Mouse (Mus musculus): ENCODE measurements around the gene Kcnq1. TPM values are rescaled to one million over a fixed set of nuclear protein-coding genes. Genes with fewer than 3 reads are reported as not detected.

Kcnq1 gene
- polyA plus RNA-seq, 1 experiment = 1.2 TPM

GRCm38 (mm10) chr7:143105258-143105897 is 784 bp upstream of the Kcnq1 start:
- WGBS = 65% methylated on average over 11 of the region's 11 CpGs
- TF ChIP-seq CTCF (IDR thresholded peaks at IDR 0.05; ENCODE audit: extremely low read depth, insufficient read depth, insufficient read length, insufficient replicate concordance) = no peak
- no peak for TF ChIP-seq POLR2A (IDR thresholded peaks at IDR 0.05; ENCODE audit: low read depth, low read length)
- no peak overlapping the region for H3K27ac ChIP-seq (ENCODE audit: insufficient read depth, low read length)
- H3K4me1 ChIP-seq (ENCODE audit: control insufficient read depth, insufficient read depth, insufficient read length) = peaks cover 6% of the 10 kb centered on the region; the same call in 1 of the 2 replicates
- DNase-seq (ENCODE audit: low read depth in 1 of 2, low spot score in 2 of 2) = no peak
- no peak overlapping the region for H3K4me3 ChIP-seq (ENCODE audit: extremely low read depth, insufficient read depth, insufficient read length)
- H3K36me3 ChIP-seq (ENCODE audit: control insufficient read depth, insufficient read depth, low read length) = no peaks in the 10 kb centered on the region
- peaks cover 7% of the 10 kb centered on the region for H3K27me3 ChIP-seq (ENCODE audit: control insufficient read depth, insufficient read depth, low read length)

GRCm38 (mm10) chr7:143106672-143107465 is 707 bp downstream of the Kcnq1 start:
- peaks cover 6% of the 10 kb centered on the region; the same call in 1 of the 2 replicates for H3K4me1 ChIP-seq (ENCODE audit: control insufficient read depth, insufficient read depth, insufficient read length)
- no peak for DNase-seq (ENCODE audit: low read depth in 1 of 2, low spot score in 2 of 2)
- WGBS = 8% methylated on average over 51 of the region's 57 CpGs
- no peaks in the 10 kb centered on the region for H3K36me3 ChIP-seq (ENCODE audit: control insufficient read depth, insufficient read depth, low read length)
- peaks cover 7% of the 10 kb centered on the region for H3K27me3 ChIP-seq (ENCODE audit: control insufficient read depth, insufficient read depth, low read length)
- 0 out of 2 replicates have a peak overlapping the region, but pooled peaks have one; percentile 0 for H3K4me3 ChIP-seq (ENCODE audit: extremely low read depth, insufficient read depth, insufficient read length)
- H3K27ac ChIP-seq (ENCODE audit: insufficient read depth, low read length) = no peak overlapping the region
- no peak for TF ChIP-seq POLR2A (IDR thresholded peaks at IDR 0.05; ENCODE audit: low read depth, low read length)
- TF ChIP-seq CTCF (IDR thresholded peaks at IDR 0.05; ENCODE audit: extremely low read depth, insufficient read depth, insufficient read length, insufficient replicate concordance) = no peak

- H3K4me3 ChIP-seq (ENCODE audit: extremely low read depth, insufficient read depth, insufficient read length) = no peak overlapping the region
- DNase-seq (ENCODE audit: low read depth in 1 of 2, low spot score in 2 of 2) = no peak
- H3K27me3 ChIP-seq (ENCODE audit: control insufficient read depth, insufficient read depth, low read length) = peaks cover 7% of the 10 kb centered on the region
- peaks cover 6% of the 10 kb centered on the region; the same call in 1 of the 2 replicates for H3K4me1 ChIP-seq (ENCODE audit: control insufficient read depth, insufficient read depth, insufficient read length)
- no peak for TF ChIP-seq CTCF (IDR thresholded peaks at IDR 0.05; ENCODE audit: extremely low read depth, insufficient read depth, insufficient read length, insufficient replicate concordance)
- TF ChIP-seq POLR2A (IDR thresholded peaks at IDR 0.05; ENCODE audit: low read depth, low read length) = no peak
- WGBS = 39% methylated on average over 5 of the region's 5 CpGs
- H3K27ac ChIP-seq (ENCODE audit: insufficient read depth, low read length) = no peak overlapping the region
- H3K36me3 ChIP-seq (ENCODE audit: control insufficient read depth, insufficient read depth, low read length) = no peaks in the 10 kb centered on the region
Measured at GRCm38 (mm10) chr7:143108200-143108599, 2.0 kb downstream of the Kcnq1 start.

- Histone ChIP-seq H3K4me3 (ENCODE audit: extremely low read depth, insufficient read depth, insufficient read length) (no peak overlapping the region), H3K27ac (ENCODE audit: insufficient read depth, low read length) (no peak overlapping the region), H3K27me3 (ENCODE audit: control insufficient read depth, insufficient read depth, low read length) (peaks cover 7% of the 10 kb centered on the region), H3K36me3 (ENCODE audit: control insufficient read depth, insufficient read depth, low read length) (no peaks in the 10 kb centered on the region), H3K4me1 (ENCODE audit: control insufficient read depth, insufficient read depth, insufficient read length) (peaks cover 6% of the 10 kb centered on the region; the same call in 1 of the 2 replicates)
- no peak for DNase-seq (ENCODE audit: low read depth in 1 of 2, low spot score in 2 of 2)
- 16% methylated on average over 3 of the region's 3 CpGs for WGBS
- no peak for TF ChIP-seq POLR2A (IDR thresholded peaks at IDR 0.05; ENCODE audit: low read depth, low read length)
- no peak for TF ChIP-seq CTCF (IDR thresholded peaks at IDR 0.05; ENCODE audit: extremely low read depth, insufficient read depth, insufficient read length, insufficient replicate concordance)
Measured at GRCm38 (mm10) chr7:143108996-143109660, 3.0 kb downstream of the Kcnq1 start.

GRCm38 (mm10) chr7:143109696-143110095 is 3.5 kb downstream of the Kcnq1 start:
- TF ChIP-seq CTCF (IDR thresholded peaks at IDR 0.05; ENCODE audit: extremely low read depth, insufficient read depth, insufficient read length, insufficient replicate concordance) (no peak), POLR2A (IDR thresholded peaks at IDR 0.05; ENCODE audit: low read depth, low read length) (no peak)
- H3K4me3 ChIP-seq (ENCODE audit: extremely low read depth, insufficient read depth, insufficient read length) = no peak overlapping the region
- 64% methylated on average over 3 of the region's 3 CpGs for WGBS
- H3K27ac ChIP-seq (ENCODE audit: insufficient read depth, low read length) = no peak overlapping the region
- peaks cover 7% of the 10 kb centered on the region for H3K27me3 ChIP-seq (ENCODE audit: control insufficient read depth, insufficient read depth, low read length)
- DNase-seq (ENCODE audit: low read depth in 1 of 2, low spot score in 2 of 2) = no peak
- peaks cover 6% of the 10 kb centered on the region; the same call in 1 of the 2 replicates for H3K4me1 ChIP-seq (ENCODE audit: control insufficient read depth, insufficient read depth, insufficient read length)
- no peaks in the 10 kb centered on the region for H3K36me3 ChIP-seq (ENCODE audit: control insufficient read depth, insufficient read depth, low read length)

GRCm38 (mm10) chr7:143110803-143111202 is 4.6 kb downstream of the Kcnq1 start:
- TF ChIP-seq CTCF (IDR thresholded peaks at IDR 0.05; ENCODE audit: extremely low read depth, insufficient read depth, insufficient read length, insufficient replicate concordance) (no peak), POLR2A (IDR thresholded peaks at IDR 0.05; ENCODE audit: low read depth, low read length) (no peak)
- no peaks in the 10 kb centered on the region for H3K36me3 ChIP-seq (ENCODE audit: control insufficient read depth, insufficient read depth, low read length)
- H3K4me1 ChIP-seq (ENCODE audit: control insufficient read depth, insufficient read depth, insufficient read length) = peaks cover 6% of the 10 kb centered on the region; the same call in 1 of the 2 replicates
- 78% methylated on average over 1 of the region's 1 CpGs for WGBS
- no peak overlapping the region for H3K27ac ChIP-seq (ENCODE audit: insufficient read depth, low read length)
- H3K4me3 ChIP-seq (ENCODE audit: extremely low read depth, insufficient read depth, insufficient read length) = no peak overlapping the region
- peaks cover 7% of the 10 kb centered on the region for H3K27me3 ChIP-seq (ENCODE audit: control insufficient read depth, insufficient read depth, low read length)
- no peak for DNase-seq (ENCODE audit: low read depth in 1 of 2, low spot score in 2 of 2)
